Mouse (Mus musculus) limb, embryonic 10.5 days (tissue): ENCODE measurements around the gene Tomm7. TPM values are rescaled to one million over a fixed set of nuclear protein-coding genes. Genes with fewer than 3 reads are reported as not detected.
"Not testable (repeated sequence)": the region's sequence is repeated elsewhere in the genome, so short reads cannot be mapped to it uniquely, and the experiment has no call there.

Source experiments
- DNase-seq: peaks from one replicate; pipeline ENCODE4 v3.0.0-alpha.2; 2017; ENCODE audit warnings: low spot score
- H3K27ac ChIP-seq: fragments of 300-500 bp; sonication (generic); 2 replicates; pipeline ENCODE4 v1.5.1; 2016; ENCODE audit warnings: mild to moderate bottlenecking
- H3K27me3 ChIP-seq: fragments of 300-500 bp; sonication (generic); 2 replicates; pipeline ENCODE4 v1.6.1; 2016; ENCODE audit warnings: low read depth, mild to moderate bottlenecking; ENCODE audit not compliant: poor library complexity, severe bottlenecking
- H3K36me3 ChIP-seq: fragments of 300-500 bp; sonication (generic); 2 replicates; pipeline ENCODE4 v1.6.1; 2016; ENCODE audit warnings: mild to moderate bottlenecking, moderate library complexity
- H3K4me1 ChIP-seq: fragments of 300-500 bp; sonication (generic); 2 replicates; pipeline ENCODE4 v1.6.1; 2016
- H3K4me3 ChIP-seq: fragments of 300-500 bp; sonication (generic); 2 replicates; pipeline ENCODE4 v1.5.1; 2016; ENCODE audit warnings: mild to moderate bottlenecking, moderate library complexity
- H3K9me3 ChIP-seq: fragments of 300-500 bp; sonication (generic); replicated peaks from 2 replicates; pipeline ENCODE4 v1.6.1; 2016; ENCODE audit warnings: mild to moderate bottlenecking
- WGBS: fragments of 180-500 bp; shearing (Covaris S2); methylation state at CpG from one replicate; pipeline ENCODE4 v1.1.7; 2016; 5-methylcytosine and 5-hydroxymethylcytosine counted together
- polyA plus RNA-seq: library from polyadenylated mRNA; unstranded; fragments of >200 nt; fragmentation: Nextera tagmentation; extraction: Ambion mirVana; gene quantifications from 2 replicates; pipeline ENCODE4 v1.2.1, GENCODE M21; 2016

The Tomm7 gene
- polyA plus RNA-seq, 1 experiment from 2014 or later, result 140 TPM

DNA sequence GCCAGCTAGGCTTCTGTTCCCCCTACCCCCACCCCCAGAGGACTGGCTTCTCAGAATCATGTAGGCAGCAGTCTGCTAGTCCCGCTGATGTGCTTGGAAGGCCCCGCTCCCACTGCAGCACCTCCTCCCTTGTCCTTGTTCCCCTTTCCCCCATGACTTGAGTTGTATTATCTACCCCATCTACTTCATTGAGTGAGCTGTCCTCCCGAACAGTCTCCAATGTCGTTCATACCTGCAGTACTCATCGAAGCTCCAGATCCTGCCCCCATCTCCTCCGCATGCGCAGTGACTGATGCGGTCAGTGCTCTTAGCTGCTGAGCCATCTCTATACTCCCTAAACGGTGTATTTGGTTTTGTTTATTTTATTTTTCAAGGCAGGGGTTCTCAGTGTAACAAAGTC is 17.8 kb upstream of the Tomm7 start:
- Histone ChIP-seq H3K9me3 (no peaks in the 10 kb centered on the region), H3K27me3 (no peaks in the 10 kb centered on the region), H3K4me1 (no peaks in the 10 kb centered on the region), H3K36me3 (peaks cover 53% of the 10 kb centered on the region), H3K27ac (no peak overlapping the region), H3K4me3 (no peak overlapping the region)
- WGBS, result 93% methylated on average over 9 of the region's 9 CpGs
- DNase-seq, result no peak

DNA sequence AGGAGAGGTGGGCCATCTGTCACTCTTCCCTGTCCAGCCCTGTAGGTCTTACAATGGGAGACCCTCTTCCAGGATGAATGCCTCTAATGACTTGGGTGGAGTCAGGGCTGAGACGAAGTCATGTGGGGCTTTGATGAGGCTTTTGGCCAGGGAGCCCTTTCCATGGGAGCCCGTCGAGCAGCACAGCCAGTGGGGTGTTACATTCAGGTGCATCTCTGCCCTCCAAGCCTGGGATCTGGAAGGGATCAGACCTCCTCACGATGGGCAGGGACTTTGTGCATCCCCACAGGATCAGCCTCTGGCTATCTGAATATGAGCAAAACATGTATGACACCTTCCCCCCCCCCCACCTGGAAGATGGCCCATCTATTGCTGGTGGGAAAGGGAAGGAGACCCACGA is 15.9 kb upstream of the Tomm7 start:
- Histone ChIP-seq H3K4me1 (no peaks in the 10 kb centered on the region), H3K36me3 (peaks cover 72% of the 10 kb centered on the region), H3K9me3 (no peaks in the 10 kb centered on the region), H3K4me3 (no peak overlapping the region), H3K27me3 (no peaks in the 10 kb centered on the region), H3K27ac (no peak overlapping the region)
- 85% methylated on average over 5 of the region's 5 CpGs for WGBS
- DNase-seq, result no peak

DNA sequence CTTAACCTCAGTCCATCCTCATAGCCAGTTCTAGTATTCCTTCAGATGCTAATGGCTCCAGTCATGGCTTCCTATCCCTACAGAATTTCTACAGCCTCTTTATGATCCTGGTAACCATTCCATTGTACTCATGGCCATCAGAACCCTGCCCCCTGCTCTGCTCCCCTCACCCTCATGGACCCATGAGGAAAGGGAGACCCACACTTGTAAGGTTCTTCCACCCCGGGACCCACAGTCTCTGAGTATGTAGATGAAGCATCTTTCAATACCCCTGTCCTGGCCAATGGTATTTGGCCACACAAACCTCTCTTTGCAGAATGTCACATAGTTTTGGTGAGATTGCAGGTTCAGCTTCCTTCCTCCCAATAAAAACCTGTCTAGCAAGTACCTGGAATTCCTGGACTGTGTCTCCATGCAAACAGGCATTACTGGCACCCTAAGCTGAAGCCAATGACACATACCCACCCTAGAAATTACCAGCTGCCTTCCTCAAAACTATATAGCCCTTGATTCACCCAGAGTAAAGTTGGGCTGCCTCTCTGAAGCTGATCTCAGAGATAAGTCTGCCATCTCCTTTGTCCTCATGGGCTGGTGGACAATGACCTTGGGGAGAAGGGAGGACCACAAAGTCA is 15.2 kb upstream of the Tomm7 start:
- H3K27ac ChIP-seq, result no peak overlapping the region
- H3K27me3 ChIP-seq, result no peaks in the 10 kb centered on the region
- H3K36me3 ChIP-seq, result peaks cover 75% of the 10 kb centered on the region
- no peaks in the 10 kb centered on the region for H3K4me1 ChIP-seq
- H3K9me3 ChIP-seq, result no peaks in the 10 kb centered on the region
- no peak overlapping the region for H3K4me3 ChIP-seq
- 91% methylated on average over 1 of the region's 1 CpGs for WGBS
- DNase-seq, result no peak

DNA sequence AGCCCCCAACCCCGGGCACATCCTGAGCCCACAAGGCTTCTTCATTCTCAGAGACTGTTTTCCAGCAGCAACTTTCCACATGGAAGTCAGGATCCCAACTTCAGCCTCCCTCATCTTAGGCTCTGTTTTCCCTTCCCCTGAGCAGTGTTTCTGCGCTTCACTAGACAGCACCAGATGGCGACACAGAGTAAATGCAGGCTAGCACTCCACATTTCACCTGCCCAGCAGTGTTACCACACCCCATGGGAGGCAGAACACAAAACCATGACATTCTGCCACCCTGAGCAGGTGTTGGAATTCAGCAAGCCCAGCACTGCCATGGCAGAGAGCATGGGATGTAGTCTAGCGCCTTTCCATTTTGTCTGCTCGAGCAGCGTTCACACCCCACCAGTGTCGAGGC is 14.7 kb upstream of the Tomm7 start:
- Histone ChIP-seq H3K4me3 (no peak overlapping the region), H3K4me1 (no peaks in the 10 kb centered on the region), H3K27ac (no peak overlapping the region), H3K9me3 (no peaks in the 10 kb centered on the region), H3K36me3 (peaks cover 81% of the 10 kb centered on the region), H3K27me3 (no peaks in the 10 kb centered on the region)
- no peak for DNase-seq
- 80% methylated on average over 7 of the region's 7 CpGs for WGBS

DNA sequence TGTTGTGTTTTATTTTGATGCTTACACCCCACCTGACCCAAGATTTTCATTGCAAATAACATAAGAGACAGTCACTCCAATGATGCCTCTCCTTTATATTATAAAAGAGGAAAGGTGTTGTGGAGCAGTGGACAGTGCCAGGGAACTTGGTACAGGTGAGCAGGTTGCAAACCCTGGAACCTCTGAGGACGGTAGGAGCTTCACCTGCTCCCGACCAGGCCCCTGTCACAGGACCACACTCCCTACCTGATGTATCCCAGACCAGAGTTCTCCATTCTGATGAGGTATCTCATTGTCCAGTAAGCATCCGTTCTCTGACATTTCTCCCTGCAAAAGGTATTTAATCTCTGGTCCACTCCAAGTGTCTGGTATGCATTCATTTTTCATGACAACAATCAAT is 14.0 kb upstream of the Tomm7 start:
- Histone ChIP-seq H3K4me1 (no peaks in the 10 kb centered on the region), H3K4me3 (no peak overlapping the region), H3K9me3 (no peaks in the 10 kb centered on the region), H3K27ac (no peak overlapping the region), H3K36me3 (peaks cover 87% of the 10 kb centered on the region), H3K27me3 (no peaks in the 10 kb centered on the region)
- 91% methylated on average over 3 of the region's 3 CpGs for WGBS
- DNase-seq, result no peak

DNA sequence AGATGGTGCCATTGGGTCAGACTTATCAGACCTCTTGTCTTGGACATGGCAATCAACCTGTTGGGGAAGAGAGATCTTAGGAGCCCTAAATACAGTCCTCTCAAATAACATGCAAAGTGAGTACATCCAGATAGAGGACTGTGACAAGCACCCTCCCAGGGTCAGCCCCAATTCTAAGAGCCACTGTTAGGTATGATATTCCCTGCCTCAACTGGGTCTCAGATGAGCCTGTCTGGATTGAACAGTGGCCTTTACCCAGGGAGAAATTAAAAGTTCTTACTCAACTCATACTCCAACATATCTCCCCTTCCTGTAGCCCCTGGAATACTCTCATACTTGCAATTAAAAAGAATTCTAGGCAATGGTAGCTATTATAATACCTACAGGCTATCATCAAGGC is 13.2 kb upstream of the Tomm7 start:
- H3K27me3 ChIP-seq, result no peaks in the 10 kb centered on the region
- no peaks in the 10 kb centered on the region for H3K9me3 ChIP-seq
- H3K4me1 ChIP-seq, result no peaks in the 10 kb centered on the region
- no peak overlapping the region for H3K4me3 ChIP-seq
- no peak overlapping the region for H3K27ac ChIP-seq
- H3K36me3 ChIP-seq, result peaks cover 96% of the 10 kb centered on the region
- no peak for DNase-seq

DNA sequence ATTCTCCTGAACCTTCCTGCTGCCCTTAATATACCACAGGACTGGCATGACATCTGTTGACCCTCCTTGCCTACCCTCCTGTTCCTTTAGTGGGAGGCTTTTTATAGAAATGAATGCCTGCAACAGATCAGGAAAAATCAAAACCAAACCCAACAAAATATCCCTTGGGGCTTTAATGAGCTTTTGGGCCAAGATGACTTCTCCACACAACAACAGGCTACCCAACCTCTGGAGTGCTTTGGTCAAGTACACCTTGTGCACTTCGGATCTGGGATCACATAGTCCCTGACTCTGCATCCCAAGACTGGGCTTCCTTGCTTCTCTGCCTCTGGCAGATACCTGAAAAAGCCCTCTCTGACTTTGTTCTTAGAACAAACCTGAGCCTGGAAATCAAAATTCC is 12.2 kb upstream of the Tomm7 start:
- no peak overlapping the region for H3K4me3 ChIP-seq
- DNase-seq, result no peak
- no peaks in the 10 kb centered on the region for H3K27me3 ChIP-seq
- H3K36me3 ChIP-seq, result peaks cover 96% of the 10 kb centered on the region
- peaks cover 5% of the 10 kb centered on the region; the same call in 1 of the 2 replicates for H3K4me1 ChIP-seq
- H3K27ac ChIP-seq, result no peak overlapping the region
- H3K9me3 ChIP-seq, result no peaks in the 10 kb centered on the region
- WGBS, result 87% methylated on average over 1 of the region's 1 CpGs

DNA sequence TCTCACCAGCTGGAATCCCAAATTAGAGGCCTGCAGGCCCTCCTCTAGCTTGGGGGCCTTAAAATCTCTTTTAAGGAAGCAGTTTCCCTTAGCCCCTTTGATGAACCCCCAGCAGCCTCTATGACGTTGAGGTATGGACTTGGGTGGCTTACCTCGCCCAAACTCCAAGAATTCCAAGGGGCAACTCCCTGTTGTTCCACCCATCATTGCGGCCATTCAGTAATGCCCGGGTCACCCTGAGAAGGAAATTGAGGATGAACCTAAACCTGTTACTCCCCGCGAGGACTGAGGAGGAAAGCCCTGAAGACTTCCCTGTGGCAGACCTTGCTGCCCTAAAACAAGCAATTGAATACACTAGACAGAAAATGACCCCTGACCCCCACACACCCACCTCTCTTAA is 11.5 kb upstream of the Tomm7 start:
- DNase-seq, result no peak
- Histone ChIP-seq H3K4me1 (peaks cover 5% of the 10 kb centered on the region; the same call in 1 of the 2 replicates), H3K4me3 (no peak overlapping the region), H3K27ac (no peak overlapping the region), H3K9me3 (no peaks in the 10 kb centered on the region), H3K36me3 (peaks cover 91% of the 10 kb centered on the region), H3K27me3 (no peaks in the 10 kb centered on the region)
- 90% methylated on average over 6 of the region's 6 CpGs for WGBS

DNA sequence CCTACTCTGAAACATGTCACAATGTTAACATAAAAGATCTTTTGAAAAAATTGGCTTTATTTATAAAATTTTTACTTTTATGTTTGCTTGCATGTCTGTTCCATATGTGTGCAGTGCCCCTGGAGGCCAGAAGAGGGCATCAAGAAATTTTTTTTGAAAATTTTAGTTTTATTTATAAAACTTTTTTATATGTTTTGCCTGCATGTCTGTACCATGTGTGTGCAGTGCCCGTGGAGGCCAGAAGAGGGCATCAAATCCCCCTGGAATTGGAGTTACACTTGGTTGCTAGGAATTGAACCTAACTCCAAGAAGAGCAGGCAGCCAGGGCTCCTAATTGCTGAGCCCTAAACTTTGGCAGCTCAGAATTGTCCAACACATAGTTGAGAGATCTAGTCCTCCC is 9.0 kb upstream of the Tomm7 start:
- WGBS, result 93% methylated on average over 1 of the region's 1 CpGs
- DNase-seq, result not testable (repeated sequence)
- H3K36me3 ChIP-seq, result peaks cover 65% of the 10 kb centered on the region

DNA sequence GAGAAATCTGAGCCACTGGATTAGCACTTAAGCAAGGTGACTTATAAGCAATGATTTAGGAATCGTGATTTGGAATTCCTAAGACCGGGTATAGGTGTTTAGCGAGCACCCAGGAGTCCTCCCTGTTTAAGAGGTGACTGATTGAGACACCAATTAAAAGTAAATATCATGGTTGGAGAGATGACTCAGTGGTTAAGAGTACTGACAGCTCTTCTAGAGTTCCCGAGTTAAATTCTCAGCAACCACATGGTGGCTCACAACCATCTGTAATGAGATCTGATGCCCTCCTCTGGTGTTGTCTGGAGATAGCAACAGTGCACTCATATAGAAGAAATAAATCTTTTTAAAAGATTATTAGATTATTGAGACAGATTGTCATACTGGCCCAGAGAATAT is 7.2 kb upstream of the Tomm7 start:
- not testable (repeated sequence) for H3K27me3 ChIP-seq, H3K4me1 ChIP-seq, DNase-seq, H3K9me3 ChIP-seq
- Histone ChIP-seq H3K4me3 (peak overlapping the region; percentile 71), H3K36me3 (peaks cover 47% of the 10 kb centered on the region), H3K27ac (peak overlapping the region; percentile 91)
- 16% methylated on average over 4 of the region's 4 CpGs for WGBS

More for the DNA sequence above, 9.0 kb upstream of the Tomm7 start:
- H3K4me1 ChIP-seq, H3K9me3 ChIP-seq, H3K27ac ChIP-seq, H3K27me3 ChIP-seq: not testable (repeated sequence)
- peak overlapping the region; percentile 10; the same call in 1 of the 2 replicates for H3K4me3 ChIP-seq

DNA sequence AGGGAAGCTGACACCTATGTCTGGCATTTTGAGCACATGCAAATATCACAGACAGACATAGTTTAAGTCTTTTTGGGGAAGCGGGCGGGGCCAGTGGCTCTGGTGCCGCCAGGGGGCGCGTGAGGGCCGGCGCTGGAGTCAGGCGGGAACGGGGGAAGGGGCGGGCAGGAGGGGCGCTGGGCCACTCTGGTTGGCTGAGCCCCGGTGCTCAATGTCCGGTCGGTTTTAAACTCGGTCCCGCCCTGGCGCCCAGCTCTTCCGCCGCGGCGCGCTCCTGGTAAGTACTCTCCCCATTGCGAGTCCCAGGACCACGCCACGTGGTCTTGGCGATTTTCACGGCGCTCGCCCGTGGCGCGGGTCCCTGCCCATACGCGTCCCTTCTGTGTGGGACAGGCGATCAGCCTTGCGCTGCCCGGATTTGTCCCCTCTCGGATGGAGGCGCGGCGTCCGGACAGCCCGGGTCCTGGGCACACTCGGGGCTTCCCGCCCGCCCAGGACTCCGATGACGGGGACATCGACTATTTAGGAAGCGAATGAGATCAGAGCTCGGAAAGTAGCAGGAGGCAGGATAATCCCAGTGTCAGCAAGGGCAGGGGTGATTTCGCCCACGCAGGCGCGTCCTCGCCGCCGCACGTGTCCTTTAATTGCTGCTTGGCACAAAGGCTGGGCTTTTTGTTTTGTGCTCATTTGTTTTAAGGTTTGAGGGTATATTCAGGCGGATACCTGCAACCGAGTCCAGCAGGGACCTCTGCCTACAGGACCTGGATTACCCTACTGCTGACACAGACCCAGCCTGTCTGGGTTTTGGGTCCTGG is 6.6 kb upstream of the Tomm7 start:
- Histone ChIP-seq H3K4me3 (peak overlapping the region; percentile 71), H3K4me1 (peaks cover 8% of the 10 kb centered on the region; the same call in 1 of the 2 replicates), H3K9me3 (no peaks in the 10 kb centered on the region), H3K36me3 (peaks cover 41% of the 10 kb centered on the region), H3K27me3 (no peaks in the 10 kb centered on the region), H3K27ac (peak overlapping the region; percentile 91)
- 1% methylated on average over 61 of the region's 61 CpGs for WGBS
- peak; percentile 97 for DNase-seq

DNA sequence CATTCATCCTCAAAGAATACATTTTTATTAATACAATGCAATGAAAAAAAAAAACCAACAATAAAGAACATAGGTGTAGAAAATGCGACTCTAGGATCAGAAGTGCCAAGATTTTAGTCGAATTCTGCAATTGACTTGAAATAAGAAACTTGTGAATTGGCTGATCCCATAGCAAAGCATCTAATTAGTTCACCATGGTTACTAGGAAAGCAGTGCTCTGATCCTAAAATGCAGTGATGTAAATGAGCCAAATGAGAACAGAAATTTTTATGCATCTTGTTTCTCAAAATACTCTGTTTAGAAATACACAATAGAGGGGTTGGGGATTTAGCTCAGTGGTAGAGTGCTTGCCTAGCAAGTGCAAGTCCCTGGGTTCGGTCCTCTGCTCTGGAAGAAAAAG is 1.2 kb upstream of the Tomm7 start:
- Histone ChIP-seq H3K4me1 (peaks cover 14% of the 10 kb centered on the region), H3K4me3 (0 out of 2 replicates have a peak overlapping the region, but pooled peaks have one; percentile 73), H3K9me3 (no peaks in the 10 kb centered on the region), H3K27me3 (no peaks in the 10 kb centered on the region), H3K27ac (no peak overlapping the region), H3K36me3 (peaks cover 21% of the 10 kb centered on the region)
- DNase-seq, result no peak
- 90% methylated on average over 3 of the region's 3 CpGs for WGBS

DNA sequence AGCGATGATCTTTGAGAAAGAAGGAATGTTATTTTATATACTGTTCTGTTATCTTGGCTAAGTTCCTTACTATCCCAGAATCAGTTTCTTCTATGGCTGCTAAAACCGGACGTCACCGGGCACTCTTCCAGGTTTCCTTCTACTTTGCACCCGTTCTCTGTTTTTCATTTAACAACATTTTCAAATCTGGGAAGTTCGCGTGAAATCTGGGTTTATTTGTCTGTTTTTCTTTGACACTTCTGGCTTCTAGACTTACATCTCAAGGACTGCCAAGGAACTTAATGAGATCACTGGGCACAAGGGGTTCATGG is 525 bp upstream of the Tomm7 start:
- Histone ChIP-seq H3K4me3 (peak overlapping the region; percentile 73), H3K27ac (peak overlapping the region; percentile 87), H3K4me1 (peaks cover 12% of the 10 kb centered on the region), H3K27me3 (no peaks in the 10 kb centered on the region), H3K36me3 (peaks cover 28% of the 10 kb centered on the region), H3K9me3 (no peaks in the 10 kb centered on the region)
- 47% methylated on average over 7 of the region's 7 CpGs for WGBS
- DNase-seq, result no peak
